Mouse (Mus musculus) heart, adult 2 months (tissue): ENCODE results near the gene Fhl3.

Experiments
- CTCF ChIP-seq: fragments of 200-600 bp; IDR thresholded peaks from 2 replicates; pipeline ENCODE4 v1.8.1; 2022; ENCODE audit warnings: antibody characterized with exemption, mild to moderate bottlenecking, moderate library complexity
- EP300 ChIP-seq: fragments of 200-500 bp; IDR thresholded peaks from 2 replicates; pipeline ENCODE4 v1.6.1; 2011; ENCODE audit warnings: low read depth, low read length, control low read depth; ENCODE audit not compliant: insufficient read depth
- POLR2A ChIP-seq: fragments of 200-500 bp; IDR thresholded peaks from 2 replicates; pipeline ENCODE4 v1.6.1; 2011; ENCODE audit warnings: mild to moderate bottlenecking, low read depth, low read length, control low read depth; ENCODE audit not compliant: insufficient read depth

- TF ChIP-seq CTCF, result no peak
- no peak for TF ChIP-seq POLR2A
- no peak for TF ChIP-seq EP300
Observed at GRCm38 (mm10) chr4:124709961-124710446, 9.5 kb downstream of the Fhl3 start.
